Mouse (Mus musculus): Measurements from ENCODE around the gene Sohlh2. TPM values are rescaled to one million over a fixed set of nuclear protein-coding genes. Genes with fewer than 3 reads are reported as not detected.

Sohlh2 gene
- polyA plus RNA-seq, 1 experiment from 2014 or later, result not detected

DNA sequence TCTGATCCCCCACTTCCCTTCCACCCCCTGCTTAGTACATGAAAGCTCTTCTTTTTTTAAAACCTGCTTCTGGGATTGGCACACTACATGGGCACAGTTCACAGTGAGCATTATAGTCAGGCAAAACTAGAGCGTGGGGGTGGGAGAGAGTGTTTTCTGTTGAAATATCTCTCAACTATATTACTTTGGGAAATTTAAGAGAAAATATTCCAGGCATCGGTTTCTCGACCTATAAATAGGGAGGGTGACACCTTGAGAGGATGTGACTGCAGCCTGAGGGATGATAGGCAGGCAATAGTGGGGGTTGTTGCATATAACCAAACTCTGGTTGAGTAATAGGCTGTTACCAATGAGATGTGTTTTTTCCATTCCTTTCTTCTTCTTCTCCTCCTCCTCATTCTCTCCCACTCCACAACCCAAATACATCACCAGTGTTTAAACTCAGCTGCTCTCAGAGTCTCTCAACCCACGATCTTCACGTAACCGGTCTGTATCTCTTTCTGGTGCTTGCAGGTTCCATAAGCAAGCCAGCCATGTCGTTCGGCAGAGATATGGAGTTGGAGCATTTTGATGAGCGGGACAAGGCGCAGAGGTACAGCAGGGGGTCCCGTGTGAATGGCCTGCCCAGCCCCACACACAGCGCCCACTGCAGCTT is 64.9 kb downstream of the Sohlh2 start:
- Histone ChIP-seq H3K36me3 (ENCODE audit: control insufficient read depth, insufficient read depth, low read length) (no peaks in the 10 kb centered on the region), H3K4me2 (no peak overlapping the region), H3K9me3 (replicated peaks; ENCODE audit: control insufficient read depth, low read length) (no peaks in the 10 kb centered on the region), H3K4me1 (ENCODE audit: control insufficient read depth, insufficient read depth, low read length) (peaks cover 2% of the 10 kb centered on the region; the same call in 1 of the 2 replicates), H3K4me3 (ENCODE audit: low read depth, low read length) (no peak overlapping the region), H3K27me3 (ENCODE audit: control insufficient read depth, insufficient read depth, low read length) (peaks cover 10% of the 10 kb centered on the region), H3K9ac (ENCODE audit: low read depth, low read length) (no peak overlapping the region), H3K27ac (ENCODE audit: low read depth, low read length) (no peak overlapping the region)
- WGBS (ENCODE audit: insufficient replicate concordance), result 83% methylated on average over 12 of the region's 12 CpGs
- ATAC-seq (replicated peaks; ENCODE audit: insufficient number of reproducible peaks, low FRiP score, low TSS enrichment), result no peak

DNA sequence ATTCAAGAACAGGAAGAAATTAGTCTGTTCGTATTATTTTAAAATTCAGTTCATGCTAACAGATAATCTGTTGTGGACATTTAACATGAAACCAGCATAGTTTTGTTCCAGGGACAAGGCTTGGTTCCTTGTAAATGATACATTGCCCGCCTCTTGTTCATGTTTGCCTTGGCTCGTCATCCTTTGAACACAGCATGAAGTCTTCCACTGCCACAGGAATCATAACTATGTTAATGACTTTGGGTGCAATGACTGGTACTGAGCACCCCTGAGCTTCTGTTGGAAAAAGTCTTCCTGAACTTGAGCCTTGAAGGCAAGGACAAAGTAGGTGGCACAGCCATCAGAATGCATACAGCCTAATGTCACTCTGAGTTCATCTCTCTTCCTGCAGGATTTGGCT is 66.2 kb downstream of the Sohlh2 start:
- Histone ChIP-seq H3K36me3 (ENCODE audit: control insufficient read depth, insufficient read depth, low read length) (no peaks in the 10 kb centered on the region), H3K27ac (ENCODE audit: low read depth, low read length) (no peak overlapping the region), H3K27me3 (ENCODE audit: control insufficient read depth, insufficient read depth, low read length) (peaks cover 4% of the 10 kb centered on the region; the same call in 1 of the 2 replicates), H3K4me2 (no peak overlapping the region), H3K4me1 (ENCODE audit: control insufficient read depth, insufficient read depth, low read length) (no peaks in the 10 kb centered on the region), H3K9me3 (replicated peaks; ENCODE audit: control insufficient read depth, low read length) (no peaks in the 10 kb centered on the region), H3K4me3 (ENCODE audit: low read depth, low read length) (no peak overlapping the region), H3K9ac (ENCODE audit: low read depth, low read length) (no peak overlapping the region)
- WGBS (ENCODE audit: insufficient replicate concordance), result 79% methylated on average over 3 of the region's 3 CpGs
- ATAC-seq (replicated peaks; ENCODE audit: insufficient number of reproducible peaks, low FRiP score, low TSS enrichment), result no peak

DNA sequence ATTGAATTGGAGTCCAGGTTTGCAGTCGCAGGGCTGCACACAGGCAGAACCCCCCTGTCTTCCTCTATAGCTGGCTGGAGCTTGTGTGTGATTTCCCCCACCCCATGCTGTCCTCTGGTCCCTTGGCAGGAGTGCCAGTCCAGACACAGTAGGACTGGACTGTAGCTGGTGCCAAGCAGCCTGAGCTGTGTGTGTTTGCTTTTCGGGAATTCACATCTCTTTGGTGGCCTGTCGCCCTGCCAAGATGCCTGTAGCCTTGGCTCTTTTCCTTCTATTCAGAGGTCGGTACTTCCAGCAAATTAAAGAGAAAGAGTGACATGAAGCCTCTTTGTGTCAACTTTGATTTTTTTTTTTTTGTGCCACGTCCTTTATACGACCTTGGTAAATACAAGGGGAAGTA is 66.7 kb downstream of the Sohlh2 start:
- no peaks in the 10 kb centered on the region for H3K36me3 ChIP-seq (ENCODE audit: control insufficient read depth, insufficient read depth, low read length)
- H3K27me3 ChIP-seq (ENCODE audit: control insufficient read depth, insufficient read depth, low read length), result peaks cover 4% of the 10 kb centered on the region; the same call in 1 of the 2 replicates
- no peak overlapping the region for H3K4me2 ChIP-seq
- no peak overlapping the region for H3K4me3 ChIP-seq (ENCODE audit: low read depth, low read length)
- no peaks in the 10 kb centered on the region for H3K4me1 ChIP-seq (ENCODE audit: control insufficient read depth, insufficient read depth, low read length)
- ATAC-seq (replicated peaks; ENCODE audit: insufficient number of reproducible peaks, low FRiP score, low TSS enrichment), result no peak
- no peak overlapping the region for H3K27ac ChIP-seq (ENCODE audit: low read depth, low read length)
- H3K9ac ChIP-seq (ENCODE audit: low read depth, low read length), result no peak overlapping the region
- no peaks in the 10 kb centered on the region for H3K9me3 ChIP-seq (replicated peaks; ENCODE audit: control insufficient read depth, low read length)
- WGBS (ENCODE audit: insufficient replicate concordance), result 72% methylated on average over 6 of the region's 6 CpGs

DNA sequence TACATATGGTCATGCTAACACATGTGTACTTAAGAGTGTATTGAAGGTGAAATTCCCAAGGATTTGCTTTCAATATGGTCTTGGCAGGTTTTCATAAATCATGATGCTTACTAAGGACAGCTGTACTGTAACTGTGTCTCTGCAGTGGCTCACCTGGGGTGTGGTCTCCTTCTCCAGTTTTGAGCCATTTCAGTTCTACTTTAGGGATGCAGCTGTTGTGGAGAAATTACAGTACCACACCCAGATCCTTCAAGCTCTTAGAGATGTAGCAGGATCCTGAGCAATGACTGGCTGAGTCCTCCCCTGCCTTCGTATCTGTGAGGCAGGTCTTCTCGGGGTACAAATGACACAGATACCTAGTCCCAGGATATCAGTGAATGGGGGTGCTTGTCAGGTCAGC is 68.8 kb downstream of the Sohlh2 start:
- Histone ChIP-seq H3K9me3 (replicated peaks; ENCODE audit: control insufficient read depth, low read length) (no peaks in the 10 kb centered on the region), H3K27ac (ENCODE audit: low read depth, low read length) (no peak overlapping the region), H3K9ac (ENCODE audit: low read depth, low read length) (no peak overlapping the region), H3K36me3 (ENCODE audit: control insufficient read depth, insufficient read depth, low read length) (no peaks in the 10 kb centered on the region), H3K4me3 (ENCODE audit: low read depth, low read length) (no peak overlapping the region), H3K4me2 (no peak overlapping the region), H3K27me3 (ENCODE audit: control insufficient read depth, insufficient read depth, low read length) (no peaks in the 10 kb centered on the region), H3K4me1 (ENCODE audit: control insufficient read depth, insufficient read depth, low read length) (no peaks in the 10 kb centered on the region)
- WGBS (ENCODE audit: insufficient replicate concordance), result 79% methylated on average over 2 of the region's 2 CpGs
- ATAC-seq (replicated peaks; ENCODE audit: insufficient number of reproducible peaks, low FRiP score, low TSS enrichment), result no peak

Small RNAs within 50 kb of the gene (microRNA-seq; reads per million reads assigned to microRNA genes)
- not detected for gene Gm22029 (ENCODE audit: borderline number of aligned reads)

Other genes starting within 250 kb of the Sohlh2 start
- 0.94 and 1.2 TPM in 2 replicates for gene Ccna1, start 126.5 kb upstream of the Sohlh2 start, polyA plus RNA-seq (2014; fragmentation: Nextera tagmentation; extraction: Ambion mirVana)
- 47.3 and 50.6 TPM in 2 replicates for gene Spg20, start 69.9 kb upstream of the Sohlh2 start, polyA plus RNA-seq (2014; fragmentation: Nextera tagmentation; extraction: Ambion mirVana)
- gene Ccdc169, start 44.7 kb upstream of the Sohlh2 start, polyA plus RNA-seq (2014; fragmentation: Nextera tagmentation; extraction: Ambion mirVana), result not detected in 2 replicates
- gene Dclk1, start 60.3 kb downstream of the Sohlh2 start, polyA plus RNA-seq (2014; fragmentation: Nextera tagmentation; extraction: Ambion mirVana), result 4.7 and 5.5 TPM in 2 replicates